Mouse (Mus musculus): Measurements from ENCODE around the gene Cage1. TPM values are rescaled to one million over a fixed set of nuclear protein-coding genes. Genes with fewer than 3 reads are reported as not detected.

The Cage1 gene
- polyA plus RNA-seq, 1 experiment from 2014 or later: 1.7 TPM

GRCm38 (mm10) chr13:38049888-38050287 lies 13.0 kb upstream of the Cage1 start:
- no peak for ATAC-seq (ENCODE audit: low FRiP score)
- Histone ChIP-seq H3K4me3 (no peak overlapping the region), H3K9ac (no peak overlapping the region), H3K27ac (no peak overlapping the region), H3K36me3 (peaks cover 89% of the 10 kb centered on the region), H3K9me3 (replicated peaks) (no peaks in the 10 kb centered on the region), H3K27me3 (no peaks in the 10 kb centered on the region), H3K4me2 (replicated peaks) (no peak overlapping the region), H3K4me1 (no peaks in the 10 kb centered on the region)
- WGBS: 95% methylated on average over 3 of the region's 3 CpGs

GRCm38 (mm10) chr13:38037811-38038210 lies 942 bp upstream of the Cage1 start:
- Histone ChIP-seq H3K36me3 (peaks cover 29% of the 10 kb centered on the region), H3K9me3 (replicated peaks) (no peaks in the 10 kb centered on the region), H3K4me2 (replicated peaks) (peak overlapping the region; percentile 89), H3K4me1 (peaks cover 18% of the 10 kb centered on the region), H3K27me3 (no peaks in the 10 kb centered on the region), H3K27ac (no peak overlapping the region; the same call in 1 of the 2 replicates), H3K4me3 (peak overlapping the region; percentile 78), H3K9ac (peak overlapping the region; percentile 88)
- no peak for ATAC-seq (ENCODE audit: low FRiP score)
- 55% methylated on average over 12 of the region's 12 CpGs for WGBS

- 10% methylated on average over 37 of the region's 37 CpGs for WGBS
- Histone ChIP-seq H3K4me3 (peak within 1 kb of the TSS; percentile 78), H3K36me3 (peaks cover 19% of the 10 kb centered on the region), H3K27ac (peak within 1 kb of the TSS; percentile 76), H3K4me2 (replicated peaks) (peak within 1 kb of the TSS; percentile 89), H3K9ac (peak within 1 kb of the TSS; percentile 88), H3K4me1 (peaks cover 18% of the 10 kb centered on the region), H3K27me3 (no peaks in the 10 kb centered on the region), H3K9me3 (replicated peaks) (no peaks in the 10 kb centered on the region)
- ATAC-seq (ENCODE audit: low FRiP score): peak; percentile 83; the same call in 1 of the 2 replicates
Observed at GRCm38 (mm10) chr13:38036343-38037043, 376 bp downstream of the Cage1 start, which contains the start of gene Riok1. TSS of gene Riok1 (plus strand) at chr13:38036995.

- H3K27ac ChIP-seq: no peak overlapping the region
- H3K4me2 ChIP-seq (replicated peaks): no peak overlapping the region
- no peak overlapping the region for H3K4me3 ChIP-seq
- no peaks in the 10 kb centered on the region for H3K9me3 ChIP-seq (replicated peaks)
- ATAC-seq (ENCODE audit: low FRiP score): no peak
- H3K4me1 ChIP-seq: no peaks in the 10 kb centered on the region
- H3K36me3 ChIP-seq: no peaks in the 10 kb centered on the region
- 82% methylated on average over 4 of the region's 4 CpGs for WGBS
- H3K9ac ChIP-seq: no peak overlapping the region
- H3K27me3 ChIP-seq: no peaks in the 10 kb centered on the region
Observed at GRCm38 (mm10) chr13:38028407-38028806, 8.5 kb downstream of the Cage1 start.

- H3K9me3 ChIP-seq (replicated peaks): no peaks in the 10 kb centered on the region
- H3K4me1 ChIP-seq: no peaks in the 10 kb centered on the region
- ATAC-seq (ENCODE audit: low FRiP score): no peak
- WGBS: 69% methylated on average over 6 of the region's 6 CpGs
- no peaks in the 10 kb centered on the region for H3K36me3 ChIP-seq
- H3K4me3 ChIP-seq: no peak overlapping the region
- no peak overlapping the region for H3K27ac ChIP-seq
- H3K9ac ChIP-seq: no peak overlapping the region
- H3K4me2 ChIP-seq (replicated peaks): no peak overlapping the region
- H3K27me3 ChIP-seq: no peaks in the 10 kb centered on the region
Observed at GRCm38 (mm10) chr13:38027618-38028248, 9.1 kb downstream of the Cage1 start.

GRCm38 (mm10) chr13:38025874-38026273 lies 11.0 kb downstream of the Cage1 start:
- no peaks in the 10 kb centered on the region for H3K4me1 ChIP-seq
- no peak for ATAC-seq (ENCODE audit: low FRiP score)
- no peaks in the 10 kb centered on the region for H3K9me3 ChIP-seq (replicated peaks)
- no peak overlapping the region for H3K27ac ChIP-seq
- H3K9ac ChIP-seq: no peak overlapping the region
- no peak overlapping the region for H3K4me2 ChIP-seq (replicated peaks)
- WGBS: 36% methylated on average over 4 of the region's 4 CpGs
- no peak overlapping the region for H3K4me3 ChIP-seq
- H3K27me3 ChIP-seq: no peaks in the 10 kb centered on the region
- no peaks in the 10 kb centered on the region for H3K36me3 ChIP-seq

GRCm38 (mm10) chr13:38018791-38019190 lies 18.1 kb downstream of the Cage1 start:
- no peaks in the 10 kb centered on the region for H3K36me3 ChIP-seq
- no peak overlapping the region for H3K4me3 ChIP-seq
- H3K9me3 ChIP-seq (replicated peaks): peaks cover 6% of the 10 kb centered on the region; the same call in 1 of the 2 replicates
- no peak for ATAC-seq (ENCODE audit: low FRiP score)
- no peaks in the 10 kb centered on the region for H3K27me3 ChIP-seq
- no peak overlapping the region for H3K27ac ChIP-seq
- WGBS: 80% methylated on average over 3 of the region's 3 CpGs
- H3K9ac ChIP-seq: no peak overlapping the region
- H3K4me2 ChIP-seq (replicated peaks): no peak overlapping the region
- H3K4me1 ChIP-seq: no peaks in the 10 kb centered on the region

GRCm38 (mm10) chr13:38015591-38015990 lies 21.3 kb downstream of the Cage1 start:
- H3K9me3 ChIP-seq (replicated peaks): peaks cover 6% of the 10 kb centered on the region; the same call in 1 of the 2 replicates
- WGBS: 90% methylated on average over 4 of the region's 4 CpGs
- no peaks in the 10 kb centered on the region for H3K27me3 ChIP-seq
- H3K36me3 ChIP-seq: no peaks in the 10 kb centered on the region
- no peak overlapping the region for H3K9ac ChIP-seq
- H3K4me1 ChIP-seq: no peaks in the 10 kb centered on the region
- H3K27ac ChIP-seq: no peak overlapping the region
- ATAC-seq (ENCODE audit: low FRiP score): no peak
- no peak overlapping the region for H3K4me2 ChIP-seq (replicated peaks)
- H3K4me3 ChIP-seq: no peak overlapping the region

GRCm38 (mm10) chr13:38012436-38012835 lies 24.4 kb downstream of the Cage1 start:
- H3K27ac ChIP-seq: no peak overlapping the region
- H3K9ac ChIP-seq: no peak overlapping the region
- no peaks in the 10 kb centered on the region for H3K9me3 ChIP-seq (replicated peaks)
- WGBS: 81% methylated on average over 5 of the region's 5 CpGs
- H3K4me2 ChIP-seq (replicated peaks): no peak overlapping the region
- no peaks in the 10 kb centered on the region for H3K36me3 ChIP-seq
- no peaks in the 10 kb centered on the region for H3K27me3 ChIP-seq
- ATAC-seq (ENCODE audit: low FRiP score): no peak
- no peak overlapping the region for H3K4me3 ChIP-seq
- no peaks in the 10 kb centered on the region for H3K4me1 ChIP-seq

GRCm38 (mm10) chr13:38010444-38010910 lies 26.4 kb downstream of the Cage1 start:
- 77% methylated on average over 5 of the region's 5 CpGs for WGBS
- H3K4me1 ChIP-seq: no peaks in the 10 kb centered on the region

GRCm38 (mm10) chr13:38009721-38010408 lies 27.0 kb downstream of the Cage1 start:
- Histone ChIP-seq H3K9me3 (replicated peaks) (no peaks in the 10 kb centered on the region), H3K27ac (no peak overlapping the region), H3K36me3 (no peaks in the 10 kb centered on the region), H3K4me1 (no peaks in the 10 kb centered on the region), H3K4me2 (replicated peaks) (no peak overlapping the region), H3K9ac (no peak overlapping the region), H3K4me3 (no peak overlapping the region), H3K27me3 (no peaks in the 10 kb centered on the region)
- no peak for ATAC-seq (ENCODE audit: low FRiP score)
- WGBS: 89% methylated on average over 5 of the region's 5 CpGs

More at GRCm38 (mm10) chr13:38010444-38010910, 26.4 kb downstream of the Cage1 start:
- no peak for ATAC-seq (ENCODE audit: low FRiP score)
- no peak overlapping the region for H3K27ac ChIP-seq
- H3K4me2 ChIP-seq (replicated peaks): no peak overlapping the region
- H3K9me3 ChIP-seq (replicated peaks): no peaks in the 10 kb centered on the region
- H3K36me3 ChIP-seq: no peaks in the 10 kb centered on the region
- H3K9ac ChIP-seq: no peak overlapping the region
- H3K4me3 ChIP-seq: no peak overlapping the region
- no peaks in the 10 kb centered on the region for H3K27me3 ChIP-seq

- Histone ChIP-seq H3K27me3 (no peaks in the 10 kb centered on the region), H3K36me3 (no peaks in the 10 kb centered on the region), H3K9ac (no peak overlapping the region), H3K4me2 (replicated peaks) (no peak overlapping the region), H3K9me3 (replicated peaks) (no peaks in the 10 kb centered on the region), H3K27ac (no peak overlapping the region), H3K4me3 (no peak overlapping the region), H3K4me1 (no peaks in the 10 kb centered on the region)
- no peak for ATAC-seq (ENCODE audit: low FRiP score)
- 91% methylated on average over 2 of the region's 2 CpGs for WGBS
Observed at GRCm38 (mm10) chr13:38007972-38008371, 28.9 kb downstream of the Cage1 start.

Data from hindbrain, embryonic 12.5 days (tissue).